Mouse (Mus musculus) hindbrain, embryonic 14.5 days (tissue): ENCODE measurements around the gene Cyth1. TPM values are rescaled to one million over a fixed set of nuclear protein-coding genes. Genes with fewer than 3 reads are reported as not detected.

Experiments
- ATAC-seq: fragments of 200-750 bp; cut with Nextera tagmentation; 2 replicates; pipeline ENCODE4 v1.8.0; 2017; ENCODE audit warnings: moderate number of reproducible peaks, mild to moderate bottlenecking, moderate TSS enrichment, moderate library complexity; ENCODE audit not compliant: low FRiP score
- DNase-seq: peaks from one replicate; pipeline ENCODE4 v3.0.0-alpha.2; 2015; ENCODE audit warnings: low spot score
- H3K27ac ChIP-seq: fragments of 300-500 bp; sonication (generic); 2 replicates; pipeline ENCODE4 v1.5.1; 2014; ENCODE audit warnings: mild to moderate bottlenecking, moderate library complexity
- H3K27me3 ChIP-seq: fragments of 300-500 bp; sonication (generic); 2 replicates; pipeline ENCODE4 v1.6.1; 2014; ENCODE audit warnings: mild to moderate bottlenecking, low read length, mixed read lengths; ENCODE audit not compliant: control insufficient read depth, insufficient read depth
- H3K36me3 ChIP-seq: fragments of 300-500 bp; sonication (generic); replicated peaks from 2 replicates; pipeline ENCODE4 v1.6.1; 2014; ENCODE audit not compliant: control insufficient read depth, insufficient read depth
- H3K4me1 ChIP-seq: fragments of 300-500 bp; sonication (generic); replicated peaks from 2 replicates; pipeline ENCODE4 v1.6.1; 2014; ENCODE audit warnings: antibody characterized with exemption, low read length, mixed read lengths; ENCODE audit not compliant: control insufficient read depth, insufficient read depth
- H3K4me2 ChIP-seq: fragments of 300-500 bp; sonication (generic); replicated peaks from 2 replicates; pipeline ENCODE4 v1.6.1; 2014; ENCODE audit warnings: mild to moderate bottlenecking, moderate library complexity
- H3K4me3 ChIP-seq: fragments of 300-500 bp; sonication (generic); replicated peaks from 2 replicates; pipeline ENCODE4 v1.5.1; 2014; ENCODE audit warnings: mild to moderate bottlenecking, low read length
- H3K9ac ChIP-seq: fragments of 300-500 bp; sonication (generic); 2 replicates; pipeline ENCODE4 v1.6.1; 2014
- H3K9me3 ChIP-seq: fragments of 300-500 bp; sonication (generic); 2 replicates; pipeline ENCODE4 v1.6.1; 2016; ENCODE audit warnings: low read length; ENCODE audit not compliant: control insufficient read depth
- WGBS: fragments of 180-500 bp; shearing (Covaris S2); extraction: QIAGEN DNeasy Blood & Tissue Kit; methylation state at CpG from one replicate; pipeline ENCODE4 v1.1.7; 2014; 5-methylcytosine and 5-hydroxymethylcytosine counted together
- polyA plus RNA-seq: library from polyadenylated mRNA; unstranded; fragments of >200 nt; fragmentation: Nextera tagmentation; extraction: Ambion mirVana; gene quantifications from 2 replicates; pipeline ENCODE4 v1.2.1, GENCODE M21; 2014

Gene Cyth1
- polyA plus RNA-seq, 1 experiment from 2014 or later: 18.1 TPM

DNA sequence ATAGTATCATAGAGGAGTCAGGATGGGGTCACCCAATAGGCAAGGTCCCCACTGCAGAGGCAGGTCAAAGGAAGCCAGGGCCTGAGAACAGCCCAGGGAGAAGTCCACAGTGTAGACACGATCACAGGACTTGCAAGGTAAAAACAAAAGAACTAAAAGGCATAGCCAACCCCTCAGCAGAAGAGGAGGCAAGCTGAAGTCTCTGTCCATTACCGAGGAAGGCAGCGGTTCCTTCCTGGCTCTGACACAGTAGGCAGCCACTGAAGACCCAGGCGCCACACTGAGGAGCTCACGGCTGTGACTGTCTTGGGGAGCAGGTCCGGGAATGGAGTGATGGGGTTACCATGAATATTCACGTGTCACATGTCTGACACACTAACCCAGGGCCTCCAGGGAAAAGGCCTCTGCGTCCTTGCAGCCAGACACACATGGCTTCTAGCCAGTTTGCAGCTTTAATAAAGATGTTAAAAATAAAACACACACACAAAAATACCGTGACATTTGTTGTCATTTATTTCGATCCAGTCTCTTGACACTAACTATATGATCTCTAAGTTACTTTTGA lies 51.5 kb downstream of the Cyth1 start:
- Histone ChIP-seq H3K4me3 (no peak overlapping the region), H3K9ac (0 out of 2 replicates have a peak overlapping the region, but pooled peaks have one; percentile 6), H3K27ac (peak overlapping the region; percentile 51; the same call in 1 of the 2 replicates), H3K36me3 (peaks cover 7% of the 10 kb centered on the region), H3K4me1 (peaks cover 72% of the 10 kb centered on the region), H3K9me3 (no peaks in the 10 kb centered on the region), H3K4me2 (peak overlapping the region; percentile 25; the same call in 1 of the 2 replicates), H3K27me3 (no peaks in the 10 kb centered on the region)
- ATAC-seq (no peak), DNase-seq (no peak)
- 27% methylated on average over 10 of the region's 10 CpGs for WGBS

DNA sequence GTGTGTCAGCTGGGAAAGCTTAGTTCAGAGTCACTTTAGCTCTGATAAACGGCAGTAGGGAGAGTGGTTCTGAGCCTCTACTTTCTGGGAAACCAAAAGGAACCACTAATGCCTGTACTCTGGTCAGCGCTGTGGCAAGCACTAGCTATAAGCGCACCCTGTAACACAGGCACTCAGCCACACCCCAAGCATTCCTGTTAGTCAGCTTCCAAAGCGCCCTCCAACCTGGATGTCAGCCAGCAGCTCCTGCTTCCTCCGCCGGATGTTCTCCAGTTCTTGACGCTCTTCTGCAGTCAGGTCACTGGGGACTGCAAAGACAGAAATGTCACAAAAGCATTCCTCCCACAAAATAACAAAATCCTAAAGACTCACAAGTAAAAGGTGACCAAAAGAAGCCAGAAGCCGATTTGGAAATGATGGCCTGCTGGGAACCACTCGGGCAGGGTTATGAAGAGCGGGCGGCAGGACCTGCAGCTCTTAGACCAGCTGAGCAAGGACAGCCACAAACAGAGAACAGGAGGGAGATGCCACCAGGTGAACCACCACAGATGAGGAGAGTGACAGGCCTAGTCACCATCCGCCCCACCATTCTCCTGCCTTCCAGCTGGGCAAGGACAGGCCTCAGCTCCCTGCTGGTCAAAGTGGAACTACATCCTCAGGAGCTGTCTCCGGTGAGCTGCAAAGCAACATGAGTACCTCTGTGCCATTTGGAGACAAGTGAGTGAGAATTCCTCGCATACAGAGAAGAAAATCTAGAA lies 54.8 kb downstream of the Cyth1 start:
- Histone ChIP-seq H3K4me3 (no peak overlapping the region), H3K9ac (no peak overlapping the region), H3K4me1 (peaks cover 39% of the 10 kb centered on the region), H3K36me3 (peaks cover 33% of the 10 kb centered on the region), H3K9me3 (no peaks in the 10 kb centered on the region), H3K27me3 (no peaks in the 10 kb centered on the region), H3K4me2 (no peak overlapping the region), H3K27ac (no peak overlapping the region)
- 75% methylated on average over 14 of the region's 14 CpGs for WGBS
- no peak for DNase-seq
- no peak for ATAC-seq

DNA sequence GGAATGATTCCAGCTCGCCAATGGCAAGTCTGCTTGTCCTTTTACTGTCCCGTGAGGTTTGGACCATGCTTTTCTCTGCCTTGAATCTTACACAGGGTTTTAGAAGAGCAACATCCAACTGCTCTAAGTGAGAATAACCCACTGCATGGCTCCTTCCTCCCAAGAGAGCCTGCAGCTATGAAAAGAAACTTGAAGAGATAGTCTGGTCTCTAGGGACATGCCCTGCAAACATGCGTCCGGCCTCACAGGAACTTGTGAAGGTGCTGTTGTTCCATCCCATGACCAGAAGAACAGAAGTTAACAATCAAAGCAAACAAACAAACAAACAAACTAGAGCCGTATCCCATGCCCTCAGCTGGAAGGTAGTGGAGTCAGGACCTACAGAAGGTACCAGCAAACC lies 55.4 kb downstream of the Cyth1 start:
- ATAC-seq (no peak), DNase-seq (no peak)
- WGBS: 93% methylated on average over 5 of the region's 5 CpGs
- Histone ChIP-seq H3K36me3 (peaks cover 39% of the 10 kb centered on the region), H3K4me2 (no peak overlapping the region), H3K27me3 (no peaks in the 10 kb centered on the region), H3K4me3 (no peak overlapping the region), H3K9me3 (no peaks in the 10 kb centered on the region), H3K4me1 (peaks cover 33% of the 10 kb centered on the region), H3K27ac (no peak overlapping the region), H3K9ac (no peak overlapping the region)

DNA sequence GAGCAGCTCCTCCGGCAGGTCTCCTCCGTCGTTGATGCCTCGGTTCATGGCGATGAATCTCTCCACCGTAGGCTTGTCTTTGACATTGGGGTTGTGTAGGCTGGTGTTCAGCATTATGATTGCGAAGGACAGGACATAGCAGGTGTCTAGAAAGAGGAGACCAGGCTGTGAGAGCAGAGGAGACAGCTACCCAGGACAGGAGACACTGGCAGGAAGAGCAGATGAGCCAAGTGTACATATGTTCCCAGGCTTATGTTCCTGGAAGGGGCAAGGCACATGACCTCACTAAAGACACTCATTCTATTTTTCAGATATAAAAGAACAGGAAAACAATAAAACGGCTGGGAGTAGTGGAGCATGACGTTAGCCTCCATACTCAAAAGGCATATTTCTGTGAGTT lies 65.6 kb downstream of the Cyth1 start:
- Histone ChIP-seq H3K36me3 (peaks cover 90% of the 10 kb centered on the region), H3K4me1 (no peaks in the 10 kb centered on the region), H3K27me3 (no peaks in the 10 kb centered on the region), H3K4me2 (no peak overlapping the region), H3K27ac (no peak overlapping the region), H3K4me3 (no peak overlapping the region), H3K9me3 (no peaks in the 10 kb centered on the region), H3K9ac (no peak overlapping the region)
- 89% methylated on average over 9 of the region's 9 CpGs for WGBS
- no peak for ATAC-seq
- DNase-seq: no peak

DNA sequence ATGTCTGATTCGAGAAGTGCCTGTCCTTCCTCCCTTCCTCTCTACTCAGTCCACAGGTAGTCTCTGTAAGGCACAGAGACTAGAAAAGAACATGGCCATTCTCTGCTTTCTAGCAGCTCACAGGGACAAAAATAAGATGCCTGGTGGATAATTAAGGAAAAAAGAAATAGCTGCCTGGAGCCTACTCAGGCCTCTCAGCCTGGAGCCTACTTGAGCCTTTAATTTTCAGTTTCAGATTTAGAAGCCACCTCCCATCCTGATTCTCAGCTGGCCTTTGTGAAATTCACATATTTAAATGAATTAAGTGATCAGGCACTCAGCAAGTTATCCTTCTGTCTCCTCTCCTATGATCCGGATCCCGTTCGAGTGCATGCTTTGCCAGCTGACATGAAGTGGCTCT lies 66.0 kb downstream of the Cyth1 start:
- no peak overlapping the region for H3K27ac ChIP-seq
- no peak overlapping the region for H3K4me3 ChIP-seq
- 92% methylated on average over 4 of the region's 4 CpGs for WGBS
- ATAC-seq (no peak), DNase-seq (no peak)
- H3K27me3 ChIP-seq: no peaks in the 10 kb centered on the region
- no peaks in the 10 kb centered on the region for H3K9me3 ChIP-seq
- no peak overlapping the region for H3K4me2 ChIP-seq
- no peak overlapping the region for H3K9ac ChIP-seq
- peaks cover 91% of the 10 kb centered on the region for H3K36me3 ChIP-seq
- H3K4me1 ChIP-seq: no peaks in the 10 kb centered on the region

DNA sequence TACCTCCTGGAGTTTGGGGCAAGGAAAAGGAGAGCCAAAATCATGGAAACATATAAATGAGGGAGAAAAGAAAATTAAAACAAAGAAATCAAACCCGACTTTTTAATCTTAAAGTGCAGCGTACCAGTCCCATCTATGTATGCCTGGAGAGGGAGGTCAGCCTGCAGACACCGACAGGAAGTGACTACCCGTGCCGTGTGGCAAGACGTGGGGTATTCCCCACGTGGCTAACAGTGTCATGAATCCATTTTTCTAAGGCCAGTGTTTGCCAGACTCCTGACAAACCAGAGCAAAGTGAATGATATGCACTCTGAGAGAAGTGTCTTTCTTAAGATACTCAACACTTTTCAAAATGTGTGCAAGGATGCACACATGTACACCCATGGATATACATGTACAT lies 68.2 kb downstream of the Cyth1 start:
- Histone ChIP-seq H3K27me3 (no peaks in the 10 kb centered on the region), H3K4me2 (no peak overlapping the region), H3K9me3 (no peaks in the 10 kb centered on the region), H3K36me3 (peaks cover 97% of the 10 kb centered on the region), H3K9ac (no peak overlapping the region), H3K4me1 (no peaks in the 10 kb centered on the region), H3K27ac (no peak overlapping the region), H3K4me3 (no peak overlapping the region)
- no peak for ATAC-seq
- 86% methylated on average over 7 of the region's 7 CpGs for WGBS
- DNase-seq: no peak

DNA sequence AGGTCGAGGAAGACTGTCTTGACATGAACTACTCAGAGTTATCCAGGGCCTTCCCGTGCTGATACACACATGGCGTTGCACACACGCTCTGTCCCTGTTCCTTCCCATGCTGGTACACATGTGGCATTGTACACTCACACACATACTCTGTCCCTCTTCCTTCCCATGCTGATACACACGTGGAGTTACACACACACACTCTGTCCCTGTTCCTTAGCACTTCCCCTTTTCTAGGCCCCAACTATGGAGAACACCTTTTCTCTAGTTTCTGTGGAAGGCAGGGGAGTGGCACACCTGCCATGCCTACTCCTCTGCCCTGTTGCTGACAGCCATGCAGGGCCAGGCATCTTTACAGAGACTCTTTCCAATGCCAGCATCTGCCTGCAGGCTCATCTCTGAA lies 70.2 kb downstream of the Cyth1 start:
- H3K9me3 ChIP-seq: no peaks in the 10 kb centered on the region
- H3K27ac ChIP-seq: no peak overlapping the region
- H3K9ac ChIP-seq: no peak overlapping the region
- H3K36me3 ChIP-seq: peaks cover 96% of the 10 kb centered on the region
- H3K4me1 ChIP-seq: no peaks in the 10 kb centered on the region
- H3K27me3 ChIP-seq: no peaks in the 10 kb centered on the region
- H3K4me3 ChIP-seq: no peak overlapping the region
- H3K4me2 ChIP-seq: no peak overlapping the region
- DNase-seq (no peak), ATAC-seq (no peak)
- 92% methylated on average over 5 of the region's 5 CpGs for WGBS

DNA sequence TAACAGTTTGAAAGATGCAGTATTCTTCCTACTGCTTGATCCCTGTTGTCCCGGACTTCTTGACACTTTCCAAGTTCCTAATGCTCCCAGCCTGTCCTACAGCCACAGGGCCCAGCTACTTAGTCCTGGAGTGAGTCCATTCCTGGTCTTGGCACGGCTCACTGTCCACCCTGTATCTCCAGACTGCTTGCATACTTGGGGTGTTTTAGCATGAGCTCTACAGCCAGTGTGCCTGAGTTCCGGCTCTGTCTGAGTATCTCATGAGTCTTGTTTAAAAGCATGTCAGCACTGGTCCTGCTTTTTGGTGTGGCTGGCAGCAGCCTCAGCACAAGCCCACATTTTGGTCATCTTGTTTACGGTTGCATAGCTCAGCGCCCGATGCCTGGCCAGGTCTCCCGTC lies 73.6 kb downstream of the Cyth1 start:
- no peaks in the 10 kb centered on the region for H3K4me1 ChIP-seq
- ATAC-seq (no peak), DNase-seq (no peak)
- H3K4me2 ChIP-seq: no peak overlapping the region
- no peak overlapping the region for H3K27ac ChIP-seq
- H3K9me3 ChIP-seq: no peaks in the 10 kb centered on the region
- no peaks in the 10 kb centered on the region for H3K27me3 ChIP-seq
- H3K4me3 ChIP-seq: no peak overlapping the region
- no peak overlapping the region for H3K9ac ChIP-seq
- WGBS: 95% methylated on average over 7 of the region's 7 CpGs
- peaks cover 84% of the 10 kb centered on the region for H3K36me3 ChIP-seq

DNA sequence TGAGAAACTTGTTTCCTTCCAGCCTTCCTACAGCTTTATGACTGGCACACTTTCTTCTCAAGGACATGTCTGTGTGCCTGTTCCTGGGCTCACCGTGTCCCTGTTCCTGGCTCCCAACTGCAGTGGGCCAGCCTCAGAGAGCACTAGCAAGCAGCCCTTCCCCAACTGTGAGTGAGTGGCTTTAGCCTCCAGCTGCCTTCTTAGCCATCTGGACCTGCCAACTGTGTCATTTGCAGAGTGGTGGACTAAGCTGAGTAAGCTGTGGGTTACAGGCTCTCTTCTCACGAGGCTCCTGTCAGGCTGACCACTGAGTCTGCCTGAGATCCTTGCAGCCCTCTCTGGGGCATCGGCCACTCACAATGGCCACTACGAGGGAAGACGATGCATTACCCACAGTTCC lies 75.6 kb downstream of the Cyth1 start:
- H3K36me3 ChIP-seq: peaks cover 82% of the 10 kb centered on the region
- DNase-seq (no peak), ATAC-seq (no peak)
- H3K9ac ChIP-seq: no peak overlapping the region
- H3K4me1 ChIP-seq: no peaks in the 10 kb centered on the region
- no peak overlapping the region for H3K27ac ChIP-seq
- 83% methylated on average over 5 of the region's 5 CpGs for WGBS
- no peak overlapping the region for H3K4me2 ChIP-seq
- H3K4me3 ChIP-seq: no peak overlapping the region
- no peaks in the 10 kb centered on the region for H3K9me3 ChIP-seq
- H3K27me3 ChIP-seq: no peaks in the 10 kb centered on the region
